Mouse (Mus musculus): ENCODE data around the gene Clic6. TPM values are rescaled to one million over a fixed set of nuclear protein-coding genes. Genes with fewer than 3 reads are reported as not detected.

Gene Clic6
- total RNA-seq, 2 experiments from 2014 or later, result 0.08 to 0.25 TPM

GRCm38 (mm10) chr16:92578915-92579653, 93.5 kb downstream of the Clic6 start:
- no peak for DNase-seq
- intact Hi-C loops (cut with DNase I), result no loop called here

DNA sequence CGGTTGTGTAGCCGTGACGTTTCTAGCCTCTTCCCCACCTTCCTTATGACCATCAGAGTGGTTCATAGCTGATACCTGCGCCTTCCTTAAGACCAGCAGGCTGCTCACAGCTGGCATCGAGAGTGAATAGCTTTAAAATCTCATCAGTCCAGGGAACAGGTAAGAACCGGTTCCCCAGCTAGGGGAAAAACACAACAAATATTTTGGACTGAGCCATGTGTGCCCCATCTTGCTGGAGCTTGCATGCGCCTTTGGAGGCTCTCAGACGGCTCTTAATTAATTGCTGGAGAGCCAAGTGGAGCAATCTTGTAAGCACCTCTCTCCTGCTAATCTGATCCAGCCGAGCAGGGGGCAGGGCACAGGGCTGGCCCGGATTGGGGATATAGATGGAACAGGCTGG, 95.4 kb downstream of the Clic6 start:
- intact Hi-C loops (cut with DNase I), result no loop called here
- no peak for DNase-seq

- intact Hi-C loops (cut with DNase I), result no loop called here
- no peak for DNase-seq
Observed at GRCm38 (mm10) chr16:92581767-92582166, 96.2 kb downstream of the Clic6 start.

DNA sequence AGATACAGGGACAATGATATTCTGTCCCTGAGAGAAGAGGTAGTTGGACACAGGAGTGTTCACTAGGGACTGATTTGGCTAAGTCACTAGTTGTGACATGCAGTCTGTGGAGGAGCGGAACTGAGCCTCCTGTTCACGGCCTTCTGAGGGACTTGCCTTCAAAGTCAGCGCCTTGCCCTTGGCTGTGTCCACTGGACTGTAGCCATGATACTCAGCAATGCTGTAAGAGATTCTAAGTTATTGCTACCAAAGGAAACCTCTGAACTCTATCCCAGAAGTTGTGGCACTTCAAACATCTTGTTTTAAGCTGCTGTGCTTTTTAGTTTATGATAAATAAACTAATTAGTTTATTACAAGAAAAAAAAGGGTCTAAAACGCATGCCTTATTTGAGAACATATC, 102.3 kb downstream of the Clic6 start:
- intact Hi-C loops (cut with DNase I), result no loop called here
- DNase-seq, result no peak

Other genes with a start within 250 kb of the Clic6 start
- not detected for gene Kcne2, start 193.3 kb upstream of the Clic6 start, total RNA-seq (2021)
- gene Smim11, start 184.4 kb upstream of the Clic6 start, total RNA-seq (2021), result 10 to 100 TPM; 76.2 to 84.5 TPM
- under 1 TPM; 0.43 to 0.50 TPM for gene Fam243, start 164.3 kb upstream of the Clic6 start, total RNA-seq (2021)
- gene Kcne1, start 126.3 kb upstream of the Clic6 start, total RNA-seq (2021), result 10 to 100 TPM; 19.8 to 21.3 TPM
- 10 to 100 TPM; 50.8 to 99.4 TPM for gene Rcan1, start 14.9 kb upstream of the Clic6 start, total RNA-seq (2021)